Mouse (Mus musculus) C2C12 (cell line): ENCODE results near the gene Spg7. TPM values are rescaled to one million over a fixed set of nuclear protein-coding genes. Genes with fewer than 3 reads are reported as not detected.

ENCODE experiments used
- H3K27me3 ChIP-seq: one replicate; pipeline ENCODE4 v1.6.1; 2011; ENCODE audit not compliant: control insufficient read depth, insufficient read depth, insufficient read length
- H3K36me3 ChIP-seq: one replicate; pipeline ENCODE4 v1.6.1; 2011; ENCODE audit not compliant: control insufficient read depth, insufficient read depth
- H3K4me3 ChIP-seq: one replicate; pipeline ENCODE4 v1.5.1; 2011; ENCODE audit warnings: mild to moderate bottlenecking, control low read depth; ENCODE audit not compliant: poor library complexity, insufficient read depth, severe bottlenecking
- H3K79me2 ChIP-seq: one replicate; pipeline ENCODE4 v1.6.1; 2011; ENCODE audit not compliant: control insufficient read depth, insufficient read depth
- H3K79me3 ChIP-seq: one replicate; pipeline ENCODE4 v1.6.1; 2011; ENCODE audit warnings: low read depth, control low read depth
- H3ac ChIP-seq: one replicate; pipeline ENCODE3; 2011; ENCODE audit warnings: low read depth; ENCODE audit not compliant: control insufficient read depth, insufficient read length
- CEBPB ChIP-seq: IDR thresholded peaks from one replicate; pipeline ENCODE4 v1.6.1; 2011; ENCODE audit warnings: low read depth, mild to moderate bottlenecking, control low read depth, moderate library complexity
- CTCF ChIP-seq: IDR thresholded peaks from one replicate; pipeline ENCODE4 v1.5.1; 2011; ENCODE audit not compliant: control insufficient read depth, insufficient read depth, insufficient read length
- FOSL1 ChIP-seq: IDR thresholded peaks from one replicate; pipeline ENCODE4 v1.8.0; 2011; ENCODE audit warnings: mild to moderate bottlenecking, low read length; ENCODE audit not compliant: poor library complexity, insufficient read depth, severe bottlenecking
- MAX ChIP-seq: IDR thresholded peaks from one replicate; pipeline ENCODE4 v1.6.1; 2011; ENCODE audit warnings: mild to moderate bottlenecking, control low read depth
- MYOD1 ChIP-seq: IDR thresholded peaks from one replicate; pipeline ENCODE4 v1.6.1; 2011; ENCODE audit warnings: low read depth; ENCODE audit not compliant: control insufficient read depth, insufficient read length
- MYOG ChIP-seq: IDR thresholded peaks from one replicate; pipeline ENCODE4 v1.6.1; 2011; ENCODE audit not compliant: control insufficient read depth, insufficient read length; ENCODE audit errors: extremely low read depth
- USF1 ChIP-seq: IDR thresholded peaks from one replicate; pipeline ENCODE4 v1.6.1; 2011; ENCODE audit warnings: low read depth, mild to moderate bottlenecking, control low read depth, moderate library complexity
- microRNA-seq: library from miRNA; unstranded; fragments of <30 nt; microRNA quantifications from one replicate; pipeline ENCODE4, GENCODE M21; 2019; ENCODE audit warnings: borderline microRNAs expressed
- polyA plus RNA-seq: library from polyadenylated mRNA; unstranded; fragments of >200 nt; fragmentation: generic; extraction: Trizol; gene quantifications from one replicate; pipeline ENCODE4 v1.2.1, GENCODE M21; 2012; ENCODE audit warnings: missing spikeins

The Spg7 gene
- polyA plus RNA-seq, 1 experiment: 57.4 TPM

GRCm38 (mm10) chr8:123136287-123136686 lies 73.5 kb downstream of the Spg7 start:
- H3K27me3 ChIP-seq: no peaks in the 10 kb centered on the region
- no peak overlapping the region for H3ac ChIP-seq
- no peaks in the 10 kb centered on the region for H3K79me2 ChIP-seq
- TF ChIP-seq MYOG (no peak), CEBPB (no peak), USF1 (no peak), FOSL1 (no peak), CTCF (no peak), MYOD1 (no peak), MAX (no peak)
- H3K36me3 ChIP-seq: no peaks in the 10 kb centered on the region
- H3K4me3 ChIP-seq: no peak overlapping the region
- no peaks in the 10 kb centered on the region for H3K79me3 ChIP-seq

- Histone ChIP-seq H3K4me3 (no peak overlapping the region), H3K36me3 (no peaks in the 10 kb centered on the region), H3K79me2 (no peaks in the 10 kb centered on the region), H3K79me3 (no peaks in the 10 kb centered on the region), H3ac (no peak overlapping the region), H3K27me3 (no peaks in the 10 kb centered on the region)
- TF ChIP-seq MYOD1 (peak; percentile 57), FOSL1 (no peak), CEBPB (no peak)
These were observed 74.9 kb downstream of the Spg7 start for GRCm38 (mm10) chr8:123137645-123138077.

- H3K79me3 ChIP-seq: no peaks in the 10 kb centered on the region
- H3K36me3 ChIP-seq: no peaks in the 10 kb centered on the region
- no peaks in the 10 kb centered on the region for H3K79me2 ChIP-seq
- TF ChIP-seq MAX: no peak
- TF ChIP-seq CEBPB: no peak
- TF ChIP-seq CTCF: no peak
- TF ChIP-seq MYOG: no peak
- no peak for TF ChIP-seq MYOD1
- TF ChIP-seq USF1: no peak
- H3K27me3 ChIP-seq: no peaks in the 10 kb centered on the region
- H3K4me3 ChIP-seq: no peak overlapping the region
- H3ac ChIP-seq: no peak overlapping the region
These were observed 76.0 kb downstream of the Spg7 start for GRCm38 (mm10) chr8:123138741-123139140.

- Histone ChIP-seq H3K27me3 (no peaks in the 10 kb centered on the region), H3K4me3 (no peak overlapping the region), H3K79me3 (no peaks in the 10 kb centered on the region), H3K79me2 (no peaks in the 10 kb centered on the region), H3K36me3 (no peaks in the 10 kb centered on the region), H3ac (no peak overlapping the region)
- TF ChIP-seq MYOG (no peak), USF1 (peak; percentile 24)
These were observed 79.2 kb downstream of the Spg7 start for GRCm38 (mm10) chr8:123141741-123142462.

GRCm38 (mm10) chr8:123145279-123145678 lies 82.5 kb downstream of the Spg7 start:
- Histone ChIP-seq H3K4me3 (no peak overlapping the region), H3K36me3 (no peaks in the 10 kb centered on the region), H3ac (no peak overlapping the region), H3K79me3 (no peaks in the 10 kb centered on the region), H3K79me2 (no peaks in the 10 kb centered on the region), H3K27me3 (no peaks in the 10 kb centered on the region)
- TF ChIP-seq CTCF (no peak), MYOD1 (no peak), MAX (no peak), FOSL1 (no peak), CEBPB (no peak), USF1 (no peak), MYOG (no peak)

GRCm38 (mm10) chr8:123146390-123146789 lies 83.6 kb downstream of the Spg7 start:
- Histone ChIP-seq H3ac (no peak overlapping the region), H3K36me3 (no peaks in the 10 kb centered on the region), H3K79me2 (no peaks in the 10 kb centered on the region), H3K79me3 (no peaks in the 10 kb centered on the region), H3K27me3 (no peaks in the 10 kb centered on the region), H3K4me3 (no peak overlapping the region)
- TF ChIP-seq FOSL1 (no peak), MYOG (no peak), USF1 (no peak), CEBPB (no peak), CTCF (no peak), MYOD1 (no peak), MAX (no peak)

Small RNAs within 50 kb of the gene (microRNA-seq; reads per million reads assigned to microRNA genes)
- gene Mir7079: not detected
- not detected for gene Mir7080

Other genes starting within 250 kb of the Spg7 start
- gene Cdh15, start 215.0 kb upstream of the Spg7 start, polyA plus RNA-seq: 108 TPM
- 32.5 TPM for gene Ankrd11, start 20.7 kb upstream of the Spg7 start, polyA plus RNA-seq
- gene Rpl13, start 39.4 kb downstream of the Spg7 start, polyA plus RNA-seq: 3,422 TPM
- 0.04 TPM for gene Cpne7, start 54.4 kb downstream of the Spg7 start, polyA plus RNA-seq
- gene Sult5a1, start 95.4 kb downstream of the Spg7 start, polyA plus RNA-seq: 0.05 TPM
- gene Dpep1, start 123.3 kb downstream of the Spg7 start, polyA plus RNA-seq: 0.92 TPM
- gene Chmp1a, start 149.8 kb downstream of the Spg7 start, polyA plus RNA-seq: 94.4 TPM
- 1.1 TPM for gene Spata33, start 149.9 kb downstream of the Spg7 start, polyA plus RNA-seq
- gene Cdk10, start 161.9 kb downstream of the Spg7 start, polyA plus RNA-seq: 23.8 TPM
- 0.89 TPM for gene Spata2l, start 173.3 kb downstream of the Spg7 start, polyA plus RNA-seq
- 10.6 TPM for gene Zfp276, start 191.3 kb downstream of the Spg7 start, polyA plus RNA-seq
- 8.5 TPM for gene Vps9d1, start 191.4 kb downstream of the Spg7 start, polyA plus RNA-seq